Mouse (Mus musculus): ENCODE results near the gene Gm49601.

DNA sequence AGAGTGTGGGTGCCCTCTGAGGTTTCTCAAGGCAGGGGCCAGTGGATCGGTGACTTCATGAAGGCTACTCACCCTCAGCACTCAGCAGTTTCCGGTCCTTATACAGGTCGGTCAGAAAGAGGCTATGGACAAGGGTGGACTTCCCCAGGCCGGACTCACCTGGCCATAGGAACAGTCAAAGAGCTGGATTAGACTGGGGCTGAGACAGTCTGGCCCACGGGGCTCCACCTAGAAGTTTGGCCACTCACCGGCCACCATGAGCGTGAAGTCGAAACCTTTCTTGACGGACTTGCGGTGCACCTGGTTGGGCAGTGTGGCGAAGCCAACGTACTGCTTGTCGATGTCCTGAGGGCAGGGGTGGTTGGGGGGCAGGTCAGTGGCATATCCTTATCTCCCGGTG lies 1.1 kb downstream of the Gm49601 start:
- TF ChIP-seq CTCF (IDR thresholded peaks at IDR 0.05; ENCODE audit: low read depth, low read length) (no peak), POLR2A (IDR thresholded peaks at IDR 0.05; ENCODE audit: extremely low read depth, insufficient read depth, low read length) (no peak)

All from liver, adult 2 months (tissue).